Mouse (Mus musculus) limb, embryonic 14.5 days (tissue): Measurements from ENCODE around the gene Sdc4. TPM values are rescaled to one million over a fixed set of nuclear protein-coding genes. Genes with fewer than 3 reads are reported as not detected.

Source experiments
- ATAC-seq: fragments of 200-750 bp; cut with Nextera tagmentation; 2 replicates; pipeline ENCODE4 v1.8.0; 2017; ENCODE audit warnings: low read depth, moderate number of reproducible peaks, moderate TSS enrichment; ENCODE audit not compliant: low FRiP score
- DNase-seq: peaks from one replicate; pipeline ENCODE4 v3.0.0-alpha.2; 2015; ENCODE audit warnings: low spot score
- H3K27ac ChIP-seq: fragments of 300-500 bp; sonication (generic); replicated peaks from 2 replicates; pipeline ENCODE4 v1.5.1; 2014; ENCODE audit warnings: low read depth, mild to moderate bottlenecking, low read length, moderate library complexity, mixed read lengths
- H3K27me3 ChIP-seq: fragments of 300-500 bp; sonication (generic); 2 replicates; pipeline ENCODE4 v1.6.1; 2014; ENCODE audit warnings: low read length, mixed read lengths; ENCODE audit not compliant: control insufficient read depth, insufficient read depth
- H3K36me3 ChIP-seq: fragments of 300-500 bp; sonication (generic); 2 replicates; pipeline ENCODE4 v1.6.1; 2014; ENCODE audit warnings: mild to moderate bottlenecking, low read length, moderate library complexity, mixed read lengths; ENCODE audit not compliant: control insufficient read depth, insufficient read depth
- H3K4me1 ChIP-seq: fragments of 300-500 bp; sonication (generic); 2 replicates; pipeline ENCODE4 v1.6.1; 2014; ENCODE audit warnings: antibody characterized with exemption, low read length, mixed read lengths; ENCODE audit not compliant: control insufficient read depth, insufficient read depth
- H3K4me2 ChIP-seq: fragments of 300-500 bp; sonication (generic); replicated peaks from 2 replicates; pipeline ENCODE4 v1.6.1; 2014; ENCODE audit warnings: low read depth, mild to moderate bottlenecking, low read length, moderate library complexity; ENCODE audit not compliant: severe bottlenecking
- H3K4me3 ChIP-seq: fragments of 300-500 bp; sonication (generic); replicated peaks from 2 replicates; pipeline ENCODE4 v1.5.1; 2014; ENCODE audit warnings: low read length
- H3K9ac ChIP-seq: fragments of 300-500 bp; sonication (generic); 2 replicates; pipeline ENCODE4 v1.6.1; 2014; ENCODE audit warnings: mild to moderate bottlenecking, low read depth, low read length, moderate library complexity; ENCODE audit not compliant: severe bottlenecking
- H3K9me3 ChIP-seq: fragments of 300-500 bp; sonication (generic); 2 replicates; pipeline ENCODE4 v1.6.1; 2016; ENCODE audit warnings: low read length; ENCODE audit not compliant: control insufficient read depth
- POLR2A ChIP-seq: fragments of 200-500 bp; IDR thresholded peaks from 2 replicates; pipeline ENCODE4 v1.8.0; 2012; ENCODE audit warnings: inconsistent platforms, mild to moderate bottlenecking, moderate library complexity, borderline replicate concordance; ENCODE audit not compliant: insufficient read depth, insufficient read length; ENCODE audit errors: extremely low read depth
- WGBS: fragments of 180-500 bp; shearing (Covaris S2); extraction: QIAGEN DNeasy Blood & Tissue Kit; methylation state at CpG from one replicate; pipeline ENCODE4 v1.1.7; 2014; 5-methylcytosine and 5-hydroxymethylcytosine counted together
- polyA plus RNA-seq, 2 experiments: library from polyadenylated mRNA; depleted of rRNA in 1 of 2; stranded (reverse) in 1 of 2; unstranded in 1 of 2; fragments of >200 nt; fragmentation: Nextera tagmentation in 1 of 2; extraction: Ambion mirVana in 1 of 2; gene quantifications; 2 replicates each; pipeline versions ENCODE4 v1.2.1 to v1.2.3; 2012 to 2014

The Sdc4 gene
- polyA plus RNA-seq, 2 experiments: 27.4 to 65.9 TPM

- no peaks in the 10 kb centered on the region for H3K9me3 ChIP-seq
- peak; percentile 86 for ATAC-seq
- peak overlapping the region; percentile 63 for H3K4me3 ChIP-seq
- H3K4me2 ChIP-seq: peak overlapping the region; percentile 90
- H3K27me3 ChIP-seq: no peaks in the 10 kb centered on the region
- peak; percentile 98 for TF ChIP-seq POLR2A
- H3K36me3 ChIP-seq: no peaks in the 10 kb centered on the region
- H3K27ac ChIP-seq: peak overlapping the region; percentile 49
- under 1% methylated on average over 22 of the region's 26 CpGs for WGBS
- H3K9ac ChIP-seq: peak overlapping the region; percentile 79
- H3K4me1 ChIP-seq: peaks cover 38% of the 10 kb centered on the region
- peak; percentile 75 for DNase-seq
Measured at GRCm38 (mm10) chr2:164443051-164443437, 643 bp downstream of the Sdc4 start.

- H3K4me2 ChIP-seq: peak overlapping the region; percentile 90
- ATAC-seq (peak; percentile 64), DNase-seq (no peak)
- no peaks in the 10 kb centered on the region for H3K27me3 ChIP-seq
- TF ChIP-seq POLR2A: no peak
- no peaks in the 10 kb centered on the region for H3K9me3 ChIP-seq
- peak overlapping the region; percentile 49 for H3K27ac ChIP-seq
- WGBS: 3% methylated on average over 29 of the region's 29 CpGs
- peaks cover 42% of the 10 kb centered on the region for H3K4me1 ChIP-seq
- peak overlapping the region; percentile 63 for H3K4me3 ChIP-seq
- H3K9ac ChIP-seq: peak overlapping the region; percentile 79
- no peaks in the 10 kb centered on the region for H3K36me3 ChIP-seq
Measured at GRCm38 (mm10) chr2:164442315-164443050, 1.2 kb downstream of the Sdc4 start.

DNA sequence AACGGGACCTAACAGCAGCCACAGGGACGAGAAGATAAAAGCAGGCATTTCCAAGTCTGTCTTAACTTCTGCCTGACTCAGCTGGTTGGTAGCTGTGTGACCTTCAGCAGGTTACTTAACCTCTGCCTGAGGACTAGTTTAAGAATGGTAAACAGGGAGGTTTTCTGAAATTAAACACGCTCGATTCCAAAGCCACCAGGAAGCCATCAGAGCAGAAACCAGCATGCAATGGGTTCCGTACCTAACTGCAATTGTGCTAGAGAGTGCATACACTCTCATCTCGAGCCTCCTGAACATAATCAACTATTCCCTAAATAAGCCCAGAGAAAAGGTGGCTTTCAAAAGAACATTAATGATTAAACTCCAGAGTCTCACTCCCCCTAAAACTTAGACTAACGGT is 2.0 kb downstream of the Sdc4 start:
- Histone ChIP-seq H3K9me3 (no peaks in the 10 kb centered on the region), H3K27ac (no peak overlapping the region), H3K9ac (peak overlapping the region; percentile 79), H3K36me3 (no peaks in the 10 kb centered on the region), H3K4me1 (peaks cover 48% of the 10 kb centered on the region), H3K27me3 (no peaks in the 10 kb centered on the region), H3K4me2 (peak overlapping the region; percentile 90), H3K4me3 (peak overlapping the region; percentile 63)
- no peak for TF ChIP-seq POLR2A
- 23% methylated on average over 7 of the region's 7 CpGs for WGBS
- ATAC-seq (no peak), DNase-seq (no peak)

DNA sequence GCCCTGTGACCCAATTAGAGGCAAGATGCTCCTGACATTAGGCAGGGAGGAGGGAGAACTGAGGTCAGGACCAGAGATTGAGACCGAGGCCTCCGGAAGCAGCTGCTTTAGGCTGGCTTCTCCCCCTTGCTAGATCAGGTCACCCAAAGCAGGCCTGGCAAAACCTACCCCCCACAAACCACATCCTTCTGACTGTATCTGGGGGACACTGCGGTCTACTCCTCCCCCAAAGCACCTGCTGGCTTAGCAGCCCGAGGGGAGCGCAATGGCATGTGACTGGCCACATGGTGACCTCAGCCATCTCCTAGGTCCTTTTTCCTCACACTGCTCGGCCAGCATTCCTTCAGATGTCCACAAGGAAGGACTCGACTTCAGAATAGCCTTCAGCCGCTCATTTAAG is 2.5 kb downstream of the Sdc4 start:
- H3K9ac ChIP-seq: no peak overlapping the region
- TF ChIP-seq POLR2A: no peak
- H3K4me2 ChIP-seq: peak overlapping the region; percentile 90
- H3K9me3 ChIP-seq: no peaks in the 10 kb centered on the region
- ATAC-seq (no peak), DNase-seq (no peak)
- H3K4me3 ChIP-seq: peak overlapping the region; percentile 63
- no peaks in the 10 kb centered on the region for H3K36me3 ChIP-seq
- H3K27ac ChIP-seq: no peak overlapping the region
- WGBS: 45% methylated on average over 8 of the region's 8 CpGs
- H3K4me1 ChIP-seq: peaks cover 54% of the 10 kb centered on the region
- no peaks in the 10 kb centered on the region for H3K27me3 ChIP-seq

DNA sequence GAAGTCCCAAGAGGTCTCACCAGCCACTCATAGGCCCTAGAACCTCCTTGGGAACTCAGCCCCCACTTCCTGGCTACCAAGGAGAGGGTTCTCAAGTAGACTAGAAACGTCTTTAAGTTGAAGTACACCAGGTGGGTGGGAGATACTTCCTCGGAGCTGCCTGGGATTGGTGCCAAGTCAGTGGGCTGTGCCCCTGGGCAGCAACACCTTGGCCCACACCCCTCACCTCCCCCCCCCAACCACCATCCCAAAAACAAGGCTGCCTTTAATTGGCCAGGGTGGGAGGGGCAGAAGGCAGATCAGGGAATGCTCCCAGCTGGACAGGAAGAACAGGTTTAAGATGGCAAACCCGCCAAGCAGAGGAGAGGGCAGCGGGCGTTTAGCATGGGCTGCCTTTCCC is 3.4 kb downstream of the Sdc4 start:
- no peak overlapping the region for H3K4me3 ChIP-seq
- no peaks in the 10 kb centered on the region for H3K9me3 ChIP-seq
- H3K27me3 ChIP-seq: no peaks in the 10 kb centered on the region
- H3K9ac ChIP-seq: no peak overlapping the region
- H3K27ac ChIP-seq: no peak overlapping the region
- peaks cover 63% of the 10 kb centered on the region for H3K4me1 ChIP-seq
- no peak for DNase-seq
- H3K4me2 ChIP-seq: no peak overlapping the region
- no peak for TF ChIP-seq POLR2A
- 40% methylated on average over 5 of the region's 5 CpGs for WGBS
- no peaks in the 10 kb centered on the region for H3K36me3 ChIP-seq
- ATAC-seq: no peak
